Mouse (Mus musculus) forebrain, embryonic 15.5 days (tissue): ENCODE results near the gene Gm20518. TPM values are rescaled to one million over a fixed set of nuclear protein-coding genes. Genes with fewer than 3 reads are reported as not detected.

Source experiments
- ATAC-seq: fragments of 200-750 bp; cut with Nextera tagmentation; replicated peaks from 2 replicates; pipeline ENCODE4 v1.8.0; 2017; ENCODE audit warnings: mild to moderate bottlenecking, moderate TSS enrichment, moderate library complexity
- H3K27ac ChIP-seq: fragments of 300-500 bp; sonication (generic); replicated peaks from 2 replicates; pipeline ENCODE4 v1.5.1; 2015; ENCODE audit warnings: mild to moderate bottlenecking, inconsistent platforms
- H3K27me3 ChIP-seq: fragments of 300-500 bp; sonication (generic); 2 replicates; pipeline ENCODE4 v1.6.1; 2015; ENCODE audit warnings: inconsistent platforms
- H3K36me3 ChIP-seq: fragments of 300-500 bp; sonication (generic); 2 replicates; pipeline ENCODE4 v1.6.1; 2015; ENCODE audit warnings: mild to moderate bottlenecking, inconsistent platforms
- H3K4me1 ChIP-seq: fragments of 300-500 bp; sonication (generic); 2 replicates; pipeline ENCODE4 v1.6.1; 2015; ENCODE audit warnings: inconsistent platforms
- H3K4me2 ChIP-seq: fragments of 300-500 bp; sonication (generic); replicated peaks from 2 replicates; pipeline ENCODE4 v1.6.1; 2015; ENCODE audit warnings: mild to moderate bottlenecking, inconsistent platforms
- H3K4me3 ChIP-seq: fragments of 300-500 bp; sonication (generic); 2 replicates; pipeline ENCODE4 v1.5.1; 2015; ENCODE audit warnings: mild to moderate bottlenecking, inconsistent platforms
- H3K9ac ChIP-seq: fragments of 300-500 bp; sonication (generic); replicated peaks from 2 replicates; pipeline ENCODE4 v1.6.1; 2015; ENCODE audit warnings: mild to moderate bottlenecking, inconsistent platforms
- H3K9me3 ChIP-seq: fragments of 300-500 bp; sonication (generic); 2 replicates; pipeline ENCODE4 v1.6.1; 2016; ENCODE audit warnings: inconsistent platforms
- WGBS: fragments of 180-500 bp; shearing (Covaris S2); methylation state at CpG from one replicate; pipeline ENCODE4 v1.1.7; 2015; ENCODE audit warnings: mixed read lengths; 5-methylcytosine and 5-hydroxymethylcytosine counted together
- polyA plus RNA-seq: library from polyadenylated mRNA; unstranded; fragments of >200 nt; fragmentation: Nextera tagmentation; extraction: Ambion mirVana; gene quantifications from 2 replicates; pipeline ENCODE4 v1.2.1, GENCODE M21; 2015

Gene Gm20518
- polyA plus RNA-seq, 1 experiment from 2014 or later: 0.67 TPM

DNA sequence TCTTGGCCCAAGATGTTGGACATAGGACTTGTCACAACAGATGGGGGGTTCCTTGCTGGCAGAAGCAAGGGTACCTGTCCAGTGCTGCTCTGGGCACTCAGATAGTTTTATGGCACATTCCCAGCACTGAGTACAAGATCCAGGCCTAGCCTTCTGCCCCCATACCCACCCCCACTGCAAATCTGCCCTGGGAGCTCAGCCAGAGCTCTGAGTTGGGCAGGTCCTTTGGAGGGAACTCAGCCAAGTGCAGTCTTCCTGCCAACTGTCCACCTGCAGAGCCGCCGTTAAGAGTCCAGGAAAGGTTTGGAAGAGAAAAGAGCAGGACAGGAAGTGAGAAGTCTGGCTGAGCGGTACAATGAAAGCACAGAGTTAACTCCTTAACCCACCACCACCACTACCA is 1.1 kb upstream of the Gm20518 start:
- Histone ChIP-seq H3K4me1 (peaks cover 27% of the 10 kb centered on the region), H3K4me3 (no peak overlapping the region), H3K4me2 (no peak overlapping the region), H3K9me3 (no peaks in the 10 kb centered on the region), H3K27me3 (no peaks in the 10 kb centered on the region), H3K36me3 (no peaks in the 10 kb centered on the region), H3K9ac (no peak overlapping the region), H3K27ac (0 out of 2 replicates have a peak overlapping the region, but pooled peaks have one; percentile 51)
- WGBS: 43% methylated on average over 3 of the region's 3 CpGs
- ATAC-seq: no peak

GRCm38 (mm10) chr16:17890917-17891566 is 429 bp downstream of the Gm20518 start:
- under 1% methylated on average over 43 of the region's 44 CpGs for WGBS
- no peaks in the 10 kb centered on the region for H3K36me3 ChIP-seq
- peak; percentile 71 for ATAC-seq
- no peaks in the 10 kb centered on the region for H3K9me3 ChIP-seq
- peak overlapping the region; percentile 96 for H3K4me3 ChIP-seq
- H3K27me3 ChIP-seq: no peaks in the 10 kb centered on the region
- H3K4me1 ChIP-seq: peaks cover 27% of the 10 kb centered on the region
- peak overlapping the region; percentile 100 for H3K9ac ChIP-seq
- H3K4me2 ChIP-seq: peak overlapping the region; percentile 84
- peak overlapping the region; percentile 96 for H3K27ac ChIP-seq

GRCm38 (mm10) chr16:17890342-17890727 is 1.1 kb downstream of the Gm20518 start:
- ATAC-seq: no peak
- H3K27ac ChIP-seq: peak overlapping the region; percentile 96; the same call in 1 of the 2 replicates
- peak overlapping the region; percentile 96 for H3K4me3 ChIP-seq
- H3K27me3 ChIP-seq: no peaks in the 10 kb centered on the region
- peak overlapping the region; percentile 100 for H3K9ac ChIP-seq
- H3K36me3 ChIP-seq: no peaks in the 10 kb centered on the region
- peaks cover 27% of the 10 kb centered on the region for H3K4me1 ChIP-seq
- no peaks in the 10 kb centered on the region for H3K9me3 ChIP-seq
- whole genome bisulfite sequencing: 45% methylated on average over 2 of the region's 2 CpGs
- H3K4me2 ChIP-seq: peak overlapping the region; percentile 84

DNA sequence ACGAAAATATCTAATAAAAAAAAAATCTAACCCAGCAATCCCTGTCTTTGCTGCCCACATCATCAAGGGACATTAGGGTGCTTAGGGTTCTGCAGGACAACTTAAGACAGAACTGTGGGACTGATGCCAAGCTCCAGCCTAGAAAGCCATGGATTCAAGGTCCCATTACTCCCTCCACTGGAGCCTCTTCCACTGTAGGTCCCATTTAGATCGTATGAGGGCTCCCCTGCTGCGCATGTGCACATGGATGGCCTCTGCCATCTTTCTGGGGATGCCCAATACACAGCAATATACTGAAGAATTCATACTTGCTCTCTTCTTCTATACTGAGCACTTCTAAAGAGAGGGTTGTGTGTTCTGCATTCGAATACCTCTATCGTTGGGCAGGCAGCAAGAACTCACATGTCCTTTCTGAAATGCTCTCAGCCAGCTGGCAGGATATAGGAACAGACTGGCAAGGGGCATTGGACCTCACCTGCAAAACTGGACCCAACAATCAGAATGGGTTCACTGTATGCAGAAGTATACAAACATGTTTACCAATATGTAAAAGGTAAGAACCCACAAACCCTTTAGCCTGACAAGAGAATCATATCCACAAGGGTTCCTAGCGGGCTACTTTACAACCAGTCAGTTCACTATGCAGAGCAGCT is 1.7 kb downstream of the Gm20518 start:
- peaks cover 27% of the 10 kb centered on the region for H3K4me1 ChIP-seq
- H3K27me3 ChIP-seq: no peaks in the 10 kb centered on the region
- H3K36me3 ChIP-seq: no peaks in the 10 kb centered on the region
- H3K4me2 ChIP-seq: peak overlapping the region; percentile 84
- peak overlapping the region; percentile 96 for H3K4me3 ChIP-seq
- no peak overlapping the region for H3K27ac ChIP-seq
- 81% methylated on average over 6 of the region's 6 CpGs for WGBS
- H3K9me3 ChIP-seq: no peaks in the 10 kb centered on the region
- no peak for ATAC-seq
- peak overlapping the region; percentile 100 for H3K9ac ChIP-seq

- Histone ChIP-seq H3K4me1 (no peaks in the 10 kb centered on the region), H3K27me3 (no peaks in the 10 kb centered on the region), H3K4me3 (no peak overlapping the region), H3K4me2 (no peak overlapping the region), H3K27ac (no peak overlapping the region), H3K9ac (no peak overlapping the region), H3K9me3 (no peaks in the 10 kb centered on the region), H3K36me3 (no peaks in the 10 kb centered on the region; the same call in 1 of the 2 replicates)
- 90% methylated on average over 6 of the region's 6 CpGs for WGBS
- no peak for ATAC-seq
Observed at GRCm38 (mm10) chr16:17884116-17884515, 7.4 kb downstream of the Gm20518 start.

DNA sequence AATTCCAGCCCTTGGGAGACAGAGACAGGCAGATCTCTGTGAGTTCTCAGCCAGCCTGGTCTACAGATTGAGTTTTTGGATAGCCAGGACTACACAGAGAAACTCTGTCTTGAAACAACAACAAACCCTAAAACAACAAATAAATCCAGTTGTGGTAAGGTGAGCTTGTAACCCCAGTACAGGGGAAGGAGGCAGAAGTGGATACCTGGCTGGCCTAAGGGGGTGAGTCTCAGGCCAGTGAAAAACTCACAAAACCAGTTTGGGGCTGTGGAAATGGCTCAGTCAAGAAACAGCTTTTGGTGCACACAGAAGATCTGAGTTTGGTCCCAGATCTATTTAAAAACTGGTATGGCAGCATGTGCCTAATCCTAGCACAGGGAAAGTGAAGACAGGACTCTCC is 9.3 kb downstream of the Gm20518 start:
- Histone ChIP-seq H3K36me3 (no peaks in the 10 kb centered on the region; the same call in 1 of the 2 replicates), H3K27me3 (no peaks in the 10 kb centered on the region), H3K4me3 (no peak overlapping the region), H3K4me1 (no peaks in the 10 kb centered on the region), H3K9me3 (no peaks in the 10 kb centered on the region), H3K27ac (no peak overlapping the region), H3K4me2 (no peak overlapping the region), H3K9ac (no peak overlapping the region)
- no peak for ATAC-seq

DNA sequence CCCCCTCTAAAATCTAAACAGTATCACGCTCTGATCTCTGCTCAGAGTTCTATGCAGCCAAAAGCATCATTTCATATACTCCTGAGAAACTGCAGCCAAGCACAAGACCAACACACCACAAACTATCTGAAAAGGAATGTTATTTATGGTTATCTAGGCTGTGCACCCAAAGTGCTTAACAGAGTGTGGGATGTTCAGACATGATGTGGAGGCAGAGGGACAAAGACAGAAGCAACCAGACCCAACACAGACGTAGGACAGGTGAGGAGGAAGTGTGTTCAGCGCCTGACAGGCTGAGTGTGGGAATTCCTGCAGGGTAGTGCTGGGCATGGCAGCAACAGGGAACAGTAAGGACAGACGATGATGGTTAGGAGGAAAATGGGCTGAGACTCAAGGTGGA is 11.9 kb downstream of the Gm20518 start:
- H3K27me3 ChIP-seq: no peaks in the 10 kb centered on the region

GRCm38 (mm10) chr16:17876096-17876495 is 15.4 kb downstream of the Gm20518 start:
- H3K9ac ChIP-seq: no peak overlapping the region
- H3K4me3 ChIP-seq: no peak overlapping the region
- peaks cover 12% of the 10 kb centered on the region; the same call in 1 of the 2 replicates for H3K36me3 ChIP-seq
- 95% methylated on average over 1 of the region's 1 CpGs for WGBS
- no peak for ATAC-seq
- no peak overlapping the region for H3K4me2 ChIP-seq
- H3K27me3 ChIP-seq: no peaks in the 10 kb centered on the region
- no peaks in the 10 kb centered on the region for H3K4me1 ChIP-seq
- H3K9me3 ChIP-seq: no peaks in the 10 kb centered on the region
- no peak overlapping the region for H3K27ac ChIP-seq

More for the DNA sequence above, 11.9 kb downstream of the Gm20518 start:
- Histone ChIP-seq H3K9ac (no peak overlapping the region), H3K9me3 (no peaks in the 10 kb centered on the region), H3K4me1 (no peaks in the 10 kb centered on the region), H3K27ac (no peak overlapping the region), H3K4me2 (no peak overlapping the region), H3K4me3 (no peak overlapping the region), H3K36me3 (no peaks in the 10 kb centered on the region; the same call in 1 of the 2 replicates)
- 97% methylated on average over 4 of the region's 4 CpGs for WGBS
- no peak for ATAC-seq

DNA sequence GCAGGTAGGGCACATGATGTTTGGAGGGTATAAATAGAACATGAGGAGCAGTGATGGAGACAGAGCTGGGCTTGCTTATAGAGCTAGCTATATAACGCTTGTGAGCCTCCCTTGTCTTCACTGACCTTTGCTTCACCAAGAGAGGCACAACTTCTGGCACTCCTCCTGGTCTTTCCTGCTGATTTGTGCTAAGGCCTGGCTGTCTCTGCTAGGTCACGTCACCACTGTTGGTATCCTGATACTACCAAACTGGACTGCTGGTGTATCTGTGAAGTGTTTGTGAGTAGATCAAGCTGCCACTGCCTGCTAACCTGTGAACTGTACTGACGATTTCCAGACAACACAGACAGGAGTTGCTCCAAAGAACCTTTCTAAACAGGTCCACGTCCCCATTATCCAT is 16.3 kb downstream of the Gm20518 start:
- no peak for ATAC-seq
- WGBS: 93% methylated on average over 4 of the region's 4 CpGs
- Histone ChIP-seq H3K9ac (no peak overlapping the region), H3K4me3 (no peak overlapping the region), H3K27me3 (no peaks in the 10 kb centered on the region), H3K4me2 (no peak overlapping the region), H3K9me3 (no peaks in the 10 kb centered on the region), H3K36me3 (peaks cover 21% of the 10 kb centered on the region; the same call in 1 of the 2 replicates), H3K4me1 (no peaks in the 10 kb centered on the region), H3K27ac (no peak overlapping the region)

GRCm38 (mm10) chr16:17872995-17873394 is 18.5 kb downstream of the Gm20518 start:
- Histone ChIP-seq H3K27me3 (no peaks in the 10 kb centered on the region), H3K9me3 (no peaks in the 10 kb centered on the region), H3K4me3 (no peak overlapping the region), H3K9ac (no peak overlapping the region), H3K27ac (no peak overlapping the region), H3K4me1 (no peaks in the 10 kb centered on the region), H3K36me3 (peaks cover 26% of the 10 kb centered on the region; the same call in 1 of the 2 replicates), H3K4me2 (no peak overlapping the region)
- no peak for ATAC-seq
- 86% methylated on average over 4 of the region's 4 CpGs for WGBS

GRCm38 (mm10) chr16:17871248-17871647 is 20.2 kb downstream of the Gm20518 start:
- ATAC-seq: no peak
- Histone ChIP-seq H3K27ac (no peak overlapping the region), H3K27me3 (no peaks in the 10 kb centered on the region), H3K4me1 (no peaks in the 10 kb centered on the region), H3K4me2 (no peak overlapping the region), H3K9ac (no peak overlapping the region), H3K36me3 (peaks cover 26% of the 10 kb centered on the region; the same call in 1 of the 2 replicates), H3K4me3 (no peak overlapping the region), H3K9me3 (no peaks in the 10 kb centered on the region)
- WGBS: 92% methylated on average over 5 of the region's 5 CpGs

GRCm38 (mm10) chr16:17865770-17866169 is 25.7 kb downstream of the Gm20518 start:
- no peak overlapping the region for H3K9ac ChIP-seq
- no peak overlapping the region for H3K4me2 ChIP-seq
- H3K4me1 ChIP-seq: no peaks in the 10 kb centered on the region
- H3K9me3 ChIP-seq: no peaks in the 10 kb centered on the region
- 73% methylated on average over 6 of the region's 6 CpGs for WGBS
- no peak overlapping the region for H3K4me3 ChIP-seq
- peaks cover 11% of the 10 kb centered on the region; the same call in 1 of the 2 replicates for H3K36me3 ChIP-seq
- H3K27me3 ChIP-seq: no peaks in the 10 kb centered on the region
- no peak for ATAC-seq
- no peak overlapping the region for H3K27ac ChIP-seq
